8 mouse cellular contexts compared by ENCODE assay signal in the genomic region with DNA sequence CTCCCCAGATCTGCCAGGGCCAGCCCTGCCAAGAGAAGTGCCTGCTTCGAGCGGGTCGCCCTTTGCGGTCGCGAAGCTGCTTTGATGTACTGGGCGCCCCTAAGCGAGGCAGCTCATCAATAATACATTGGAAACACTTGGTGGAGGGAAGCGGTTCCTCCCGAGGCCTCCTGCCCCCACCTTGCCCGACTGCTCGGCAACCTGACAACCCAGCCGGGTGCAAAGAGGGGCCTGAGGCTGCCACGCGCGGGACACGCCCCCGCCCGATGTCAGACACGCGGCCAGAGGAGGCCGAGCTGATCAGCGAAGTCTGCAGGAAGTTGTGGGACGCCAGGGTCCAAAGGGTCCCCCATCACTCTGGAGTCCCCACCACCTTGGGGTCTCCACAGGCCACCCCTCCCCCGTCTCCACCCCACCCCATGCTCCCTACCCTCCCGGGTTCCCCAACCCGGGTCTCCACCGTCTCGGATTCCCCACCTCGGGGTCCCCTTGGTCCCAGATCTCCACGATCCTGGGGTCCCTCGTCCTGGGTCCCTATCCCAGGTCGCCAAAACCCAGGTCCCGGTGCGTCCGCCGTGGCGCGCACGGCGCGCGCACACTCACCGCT. TPM values are rescaled to one million over a fixed set of nuclear protein-coding genes. Genes with fewer than 3 reads are reported as not detected.
DNase-seq lines count a peak whose midpoint lies in the region; ATAC-seq and TF ChIP-seq lines count a peak whose summit lies in the region.

No protein-coding gene starts in this region.

- peaks cover 3% of the 10 kb centered on the region; the same call in 1 of the 2 replicates for H3K9me3 ChIP-seq in hindbrain, embryonic 10.5 days
- H3K9me3 ChIP-seq in liver, postnatal 0 days (ENCODE audit: low read length), result no peaks in the 10 kb centered on the region
- no peaks in the 10 kb centered on the region for H3K9me3 ChIP-seq in stomach, embryonic 15.5 days

- H3K4me3 ChIP-seq in spleen, adult 2 months (ENCODE audit: extremely low read depth, insufficient read depth, insufficient read length), result peak overlapping the region; percentile 51; the same call in 1 of the 2 replicates
- peak overlapping the region; percentile 45 for H3K4me3 ChIP-seq in cortical plate, adult 2 months (ENCODE audit: insufficient read depth, low read length)
- peak overlapping the region; percentile 67 for H3K4me3 ChIP-seq in hindbrain, embryonic 10.5 days
- peak overlapping the region; percentile 55 for H3K4me3 ChIP-seq in liver, postnatal 0 days (ENCODE audit: low read depth, low read length)
- peak overlapping the region; percentile 58 for H3K4me3 ChIP-seq in stomach, embryonic 15.5 days (replicated peaks)

- H3K27ac ChIP-seq in spleen, adult 2 months (ENCODE audit: insufficient read depth, low read length), result no peak overlapping the region
- H3K27ac ChIP-seq in cortical plate, adult 2 months (ENCODE audit: insufficient read depth, low read length), result no peak overlapping the region
- H3K27ac ChIP-seq in hindbrain, embryonic 10.5 days, result peak overlapping the region; percentile 74
- H3K27ac ChIP-seq in liver, postnatal 0 days (ENCODE audit: low read depth), result no peak overlapping the region
- no peak overlapping the region for H3K27ac ChIP-seq in stomach, embryonic 15.5 days

- no peak for DNase-seq in spleen, adult 2 months (ENCODE audit: low read depth in 1 of 2, low spot score in 2 of 2)
- DNase-seq in spleen, postnatal 14 days (ENCODE audit: low spot score in 2 of 2), result no peak
- DNase-seq in hindbrain, embryonic 10.5 days (ENCODE audit: low spot score), result peak; percentile 45
- no peak for DNase-seq in liver, postnatal 0 days
- no peak for DNase-seq in urinary bladder, adult 2 months (ENCODE audit: low spot score)
- no peak for DNase-seq in layer of hippocampus, postnatal 14 days (ENCODE audit: low spot score in 2 of 2)

- TF ChIP-seq EP300 in liver, postnatal 0 days (IDR thresholded peaks at IDR 0.05; ENCODE audit: low read depth), result no peak

- peak overlapping the region; percentile 61 for H3K9ac ChIP-seq in liver, postnatal 0 days (replicated peaks)
- peak overlapping the region; percentile 47 for H3K9ac ChIP-seq in stomach, embryonic 15.5 days

- WGBS in spleen, adult 2 months, result 3% methylated on average over 44 of the region's 44 CpGs
- under 1% methylated on average over 44 of the region's 44 CpGs for WGBS in hindbrain, embryonic 10.5 days
- WGBS in liver, postnatal 0 days (ENCODE audit: insufficient replicate concordance), result 2% methylated on average over 43 of the region's 44 CpGs
- 2% methylated on average over 44 of the region's 44 CpGs for WGBS in stomach, embryonic 15.5 days

- no peak for TF ChIP-seq CTCF in spleen, adult 2 months (IDR thresholded peaks at IDR 0.05; ENCODE audit: extremely low read depth, insufficient read depth, insufficient read length, insufficient replicate concordance)
- no peak for TF ChIP-seq CTCF in cortical plate, adult 2 months (IDR thresholded peaks at IDR 0.05; ENCODE audit: extremely low read depth, insufficient read depth, low read length)
- TF ChIP-seq CTCF in liver, postnatal 0 days (IDR thresholded peaks at IDR 0.05; ENCODE audit: low read depth), result no peak

- peaks cover 3% of the 10 kb centered on the region; the same call in 1 of the 2 replicates for H3K4me1 ChIP-seq in spleen, adult 2 months (ENCODE audit: control insufficient read depth, insufficient read depth, insufficient read length)
- H3K4me1 ChIP-seq in cortical plate, adult 2 months (ENCODE audit: control insufficient read depth, insufficient read depth, low read length), result no peaks in the 10 kb centered on the region
- peaks cover 38% of the 10 kb centered on the region for H3K4me1 ChIP-seq in hindbrain, embryonic 10.5 days (replicated peaks)
- peaks cover 12% of the 10 kb centered on the region for H3K4me1 ChIP-seq in liver, postnatal 0 days (ENCODE audit: insufficient read depth)
- H3K4me1 ChIP-seq in stomach, embryonic 15.5 days, result peaks cover 7% of the 10 kb centered on the region

- peak; percentile 22; the same call in 1 of the 2 replicates for ATAC-seq in liver, postnatal 0 days
- peak; percentile 28; the same call in 1 of the 2 replicates for ATAC-seq in stomach, embryonic 15.5 days (ENCODE audit: insufficient read depth, low FRiP score, low read depth)

- TF ChIP-seq POLR2A in spleen, adult 2 months (IDR thresholded peaks at IDR 0.05; ENCODE audit: low read depth, low read length), result no peak
- no peak for TF ChIP-seq POLR2A in cortical plate, adult 2 months (IDR thresholded peaks at IDR 0.05; ENCODE audit: extremely low read depth, insufficient read depth, low read length)

- peak overlapping the region; percentile 96 for H3K4me2 ChIP-seq in liver, postnatal 0 days (ENCODE audit: low read depth, low read length)
- H3K4me2 ChIP-seq in stomach, embryonic 15.5 days, result peak overlapping the region; percentile 98

- H3K36me3 ChIP-seq in spleen, adult 2 months (ENCODE audit: control insufficient read depth, insufficient read depth, low read length), result no peaks in the 10 kb centered on the region
- no peaks in the 10 kb centered on the region for H3K36me3 ChIP-seq in hindbrain, embryonic 10.5 days
- no peaks in the 10 kb centered on the region for H3K36me3 ChIP-seq in liver, postnatal 0 days (replicated peaks; ENCODE audit: insufficient read depth, low read length)
- H3K36me3 ChIP-seq in stomach, embryonic 15.5 days, result no peaks in the 10 kb centered on the region

- H3K27me3 ChIP-seq in spleen, adult 2 months (ENCODE audit: control insufficient read depth, insufficient read depth, low read length), result peaks cover 2% of the 10 kb centered on the region; the same call in 1 of the 2 replicates
- H3K27me3 ChIP-seq in hindbrain, embryonic 10.5 days (ENCODE audit: insufficient read depth, poor library complexity, severe bottlenecking), result peaks cover 73% of the 10 kb centered on the region
- H3K27me3 ChIP-seq in liver, postnatal 0 days (ENCODE audit: insufficient read depth, low read length), result peaks cover 15% of the 10 kb centered on the region
- H3K27me3 ChIP-seq in stomach, embryonic 15.5 days (replicated peaks), result 0 out of 2 replicates have a peak, but pooled peaks cover 2% of the 10 kb centered on the region

RNA-seq across cellular contexts. Expression of a gene that starts 13.7 kb away (rescaled TPM):
- 0.42 and 0.74 TPM in 2 replicates for polyA plus RNA-seq in spleen, adult 2 months (2012; rRNA removed)
- polyA plus RNA-seq in cortical plate, adult 2 months (2012; rRNA removed), result 10.8 and 11.0 TPM in 2 replicates
- polyA plus RNA-seq in hindbrain, embryonic 10.5 days (2016; fragmentation: Nextera tagmentation; extraction: Ambion mirVana), result 2.8 and 4.7 TPM in 2 replicates
- 4.8 and 5.0 TPM in 2 replicates for polyA plus RNA-seq in liver, postnatal 0 days (2015; fragmentation: Nextera tagmentation; extraction: Ambion mirVana)
- polyA plus RNA-seq in stomach, embryonic 15.5 days (2015; fragmentation: Nextera tagmentation; extraction: Ambion mirVana), result 2.4 and 3.8 TPM in 2 replicates
- polyA plus RNA-seq in urinary bladder, adult 2 months (2012; rRNA removed), result 8.9 and 10.3 TPM in 2 replicates
- 10 to 100 TPM in 1 of 2 experiments, 1 to 10 TPM in 1; 9.5 to 10.6 TPM for total RNA-seq in layer of hippocampus, postnatal 14 days (2021)

RNA-seq across cellular contexts. Expression of a gene that starts 34.1 kb away (rescaled TPM):
- 0.18 and 2.8 TPM in 2 replicates for polyA plus RNA-seq in spleen, adult 2 months (2012; rRNA removed)
- 1.5 and 1.9 TPM in 2 replicates for polyA plus RNA-seq in cortical plate, adult 2 months (2012; rRNA removed)
- 3.2 and 4.0 TPM in 2 replicates for polyA plus RNA-seq in hindbrain, embryonic 10.5 days (2016; fragmentation: Nextera tagmentation; extraction: Ambion mirVana)
- polyA plus RNA-seq in liver, postnatal 0 days (2015; fragmentation: Nextera tagmentation; extraction: Ambion mirVana), result 0.58 and 1.4 TPM in 2 replicates
- 2.0 and 3.0 TPM in 2 replicates for polyA plus RNA-seq in stomach, embryonic 15.5 days (2015; fragmentation: Nextera tagmentation; extraction: Ambion mirVana)
- 0.12 and 0.23 TPM in 2 replicates for polyA plus RNA-seq in urinary bladder, adult 2 months (2012; rRNA removed)
- total RNA-seq in layer of hippocampus, postnatal 14 days (2021), result 1 to 10 TPM in 1 of 2 experiments, under 1 TPM in 1; 0.55 to 1.2 TPM

RNA-seq across cellular contexts. Expression of a gene that starts 34.3 kb away (rescaled TPM):
- polyA plus RNA-seq in spleen, adult 2 months (2012; rRNA removed), result 437 and 535 TPM in 2 replicates
- 2,189 and 2,300 TPM in 2 replicates for polyA plus RNA-seq in cortical plate, adult 2 months (2012; rRNA removed)
- polyA plus RNA-seq in hindbrain, embryonic 10.5 days (2016; fragmentation: Nextera tagmentation; extraction: Ambion mirVana), result 921 and 1,059 TPM in 2 replicates
- 1,191 and 1,240 TPM in 2 replicates for polyA plus RNA-seq in liver, postnatal 0 days (2015; fragmentation: Nextera tagmentation; extraction: Ambion mirVana)
- polyA plus RNA-seq in stomach, embryonic 15.5 days (2015; fragmentation: Nextera tagmentation; extraction: Ambion mirVana), result 1,112 and 1,167 TPM in 2 replicates
- 1,248 and 1,469 TPM in 2 replicates for polyA plus RNA-seq in urinary bladder, adult 2 months (2012; rRNA removed)
- 1,000 to 10,000 TPM; 1,108 to 1,116 TPM for total RNA-seq in layer of hippocampus, postnatal 14 days (2021)

RNA-seq across cellular contexts. Expression of a gene that starts 34.6 kb away (rescaled TPM):
- 45.7 and 75.1 TPM in 2 replicates for polyA plus RNA-seq in spleen, adult 2 months (2012; rRNA removed)
- polyA plus RNA-seq in cortical plate, adult 2 months (2012; rRNA removed), result 51.2 and 52.1 TPM in 2 replicates
- polyA plus RNA-seq in hindbrain, embryonic 10.5 days (2016; fragmentation: Nextera tagmentation; extraction: Ambion mirVana), result 312 and 362 TPM in 2 replicates
- polyA plus RNA-seq in liver, postnatal 0 days (2015; fragmentation: Nextera tagmentation; extraction: Ambion mirVana), result 81.1 and 83.9 TPM in 2 replicates
- 208 and 227 TPM in 2 replicates for polyA plus RNA-seq in stomach, embryonic 15.5 days (2015; fragmentation: Nextera tagmentation; extraction: Ambion mirVana)
- polyA plus RNA-seq in urinary bladder, adult 2 months (2012; rRNA removed), result 49.6 and 57.6 TPM in 2 replicates
- 10 to 100 TPM; 66.7 to 82.0 TPM for total RNA-seq in layer of hippocampus, postnatal 14 days (2021)

RNA-seq across cellular contexts. Expression of a gene that starts 44.7 kb away (rescaled TPM):
- 8.1 and 14.7 TPM in 2 replicates for polyA plus RNA-seq in spleen, adult 2 months (2012; rRNA removed)
- 2.2 and 2.4 TPM in 2 replicates for polyA plus RNA-seq in cortical plate, adult 2 months (2012; rRNA removed)
- 138 and 165 TPM in 2 replicates for polyA plus RNA-seq in hindbrain, embryonic 10.5 days (2016; fragmentation: Nextera tagmentation; extraction: Ambion mirVana)
- 18.6 and 20.3 TPM in 2 replicates for polyA plus RNA-seq in liver, postnatal 0 days (2015; fragmentation: Nextera tagmentation; extraction: Ambion mirVana)
- polyA plus RNA-seq in stomach, embryonic 15.5 days (2015; fragmentation: Nextera tagmentation; extraction: Ambion mirVana), result 88.1 and 94.7 TPM in 2 replicates
- polyA plus RNA-seq in urinary bladder, adult 2 months (2012; rRNA removed), result 4.0 and 6.4 TPM in 2 replicates
- 1 to 10 TPM; 2.0 to 3.4 TPM for total RNA-seq in layer of hippocampus, postnatal 14 days (2021)
